Mouse (Mus musculus): ENCODE results near the gene Olfr655. TPM values are rescaled to one million over a fixed set of nuclear protein-coding genes. Genes with fewer than 3 reads are reported as not detected.

The Olfr655 gene
- total RNA-seq (2021) = not detected
- long read RNA-seq, experiment 1 = 0 reads
- long read RNA-seq, experiment 2 = 0 reads

- DNase-seq (ENCODE audit: low spot score in 2 of 2) = no peak
These were observed at the start of gene Olfr655 for GRCm38 (mm10) chr7:104601679-104602078. Gene Olfr655, minus strand, starts transcription at chr7:104601779.

- DNase-seq (ENCODE audit: low spot score in 2 of 2) = peak; percentile 7 to 29
These were observed 45.4 kb upstream of the Olfr655 start, which contains the start of gene Olfr658 for GRCm38 (mm10) chr7:104646841-104647482. Gene Olfr658, minus strand, starts transcription at chr7:104647305.

GRCm38 (mm10) chr7:104624494-104624893, 22.9 kb upstream of the Olfr655 start, which contains the start of gene Olfr657:
Gene Olfr657, plus strand, starts transcription at chr7:104624794.
- DNase-seq (ENCODE audit: low spot score in 2 of 2) = no peak

GRCm38 (mm10) chr7:104613655-104614054, 12.1 kb upstream of the Olfr655 start, which contains the start of gene Olfr656:
Gene Olfr656, plus strand, starts transcription at chr7:104613955.
- DNase-seq (ENCODE audit: low spot score in 2 of 2) = no peak

GRCm38 (mm10) chr7:104604727-104605126, 3.1 kb upstream of the Olfr655 start:
- no peak for DNase-seq (ENCODE audit: low spot score in 2 of 2)

GRCm38 (mm10) chr7:104603173-104603572, 1.6 kb upstream of the Olfr655 start:
- no peak for DNase-seq (ENCODE audit: low spot score in 2 of 2)

GRCm38 (mm10) chr7:104588274-104588673, 13.3 kb downstream of the Olfr655 start:
- no peak for DNase-seq (ENCODE audit: low spot score in 2 of 2)

GRCm38 (mm10) chr7:104586725-104587124, 14.9 kb downstream of the Olfr655 start, which contains the start of gene Olfr654:
Gene Olfr654, plus strand, starts transcription at chr7:104587025.
- no peak for DNase-seq (ENCODE audit: low spot score in 2 of 2)

GRCm38 (mm10) chr7:104581429-104581828, 20.1 kb downstream of the Olfr655 start:
- no peak for DNase-seq (ENCODE audit: low spot score in 2 of 2)

GRCm38 (mm10) chr7:104580846-104581245, 20.7 kb downstream of the Olfr655 start:
- DNase-seq (ENCODE audit: low spot score in 2 of 2) = no peak

GRCm38 (mm10) chr7:104577014-104577413, 24.6 kb downstream of the Olfr655 start, which contains the start of gene Olfr653:
Gene Olfr653, plus strand, starts transcription at chr7:104577314.
- no peak for DNase-seq (ENCODE audit: low spot score in 2 of 2)

GRCm38 (mm10) chr7:104560601-104561000, 41.0 kb downstream of the Olfr655 start, which contains the start of gene Olfr652:
Gene Olfr652, plus strand, starts transcription at chr7:104560901.
- no peak for DNase-seq (ENCODE audit: low spot score in 2 of 2)

- DNase-seq (ENCODE audit: low spot score in 2 of 2) = no peak
These were observed 48.9 kb downstream of the Olfr655 start for GRCm38 (mm10) chr7:104552700-104553099.

- DNase-seq (ENCODE audit: low spot score in 2 of 2) = no peak
These were observed 51.7 kb downstream of the Olfr655 start, which contains the start of gene Olfr651 for GRCm38 (mm10) chr7:104549833-104550232. Gene Olfr651, plus strand, starts transcription at chr7:104550133.

Other genes starting within 250 kb of the Olfr655 start
- 1 to 10 TPM; 1.7 TPM for gene Trim12c, start 248.4 kb downstream of the Olfr655 start, total RNA-seq (2021)
- under 1 TPM in 1 of 2 experiments, not detected in 1; 0.14 TPM for gene Trim30b, start 231.9 kb downstream of the Olfr655 start, total RNA-seq (2021)
- not detected for gene Trim30c, start 200.9 kb downstream of the Olfr655 start, total RNA-seq (2021)
- gene Trim30a, start 136.6 kb downstream of the Olfr655 start, total RNA-seq (2021) = 1 to 10 TPM in 1 of 2 experiments, under 1 TPM in 1; 0.67 to 1.0 TPM
- gene Trim30d, start 93.9 kb downstream of the Olfr655 start, total RNA-seq (2021) = under 1 TPM; 0.59 to 0.88 TPM
- gene Olfr651, start 51.6 kb downstream of the Olfr655 start, total RNA-seq (2021) = not detected
- gene Olfr652, start 40.9 kb downstream of the Olfr655 start, total RNA-seq (2021) = not detected
- not detected for gene Olfr653, start 24.5 kb downstream of the Olfr655 start, total RNA-seq (2021)
- gene Olfr654, start 14.8 kb downstream of the Olfr655 start, total RNA-seq (2021) = not detected
- gene Olfr656, start 12.2 kb upstream of the Olfr655 start, total RNA-seq (2021) = not detected
- gene Olfr657, start 23.0 kb upstream of the Olfr655 start, total RNA-seq (2021) = not detected
- not detected for gene Olfr658, start 45.5 kb upstream of the Olfr655 start, total RNA-seq (2021)
- not detected for gene Olfr659, start 65.0 kb upstream of the Olfr655 start, total RNA-seq (2021)
- gene Olfr661, start 84.7 kb upstream of the Olfr655 start, total RNA-seq (2021) = not detected
- gene Usp17le, start 175.7 kb upstream of the Olfr655 start, total RNA-seq (2021) = not detected
- not detected for gene Usp17lb, start 240.8 kb upstream of the Olfr655 start, total RNA-seq (2021)